In genomic region chr19:26568941-26569340, GRCm38 (mm10) we compare ENCODE assay signal across 27 mouse cellular contexts.
"Had no signal": no experiment of that assay in that cellular context is flagged by ENCODE, and none has a peak within 500 bp of the region (broad histone marks: within the 10 kb centered on the region; RNA-seq: fewer than 3 reads in every experiment).

No protein-coding gene starts in this region.

- H3K9me3 ChIP-seq: heart, embryonic 12.5 days; heart, embryonic 13.5 days; heart, embryonic 15.5 days; hindbrain, embryonic 10.5 days; hindbrain, embryonic 12.5 days; hindbrain, embryonic 13.5 days; hindbrain, embryonic 15.5 days; intestine, embryonic 15.5 days; kidney, embryonic 15.5 days had no signal

- H3K27me3 ChIP-seq: heart, embryonic 12.5 days; heart, embryonic 13.5 days; heart, embryonic 15.5 days; hindbrain, embryonic 12.5 days; hindbrain, embryonic 13.5 days; hindbrain, embryonic 15.5 days; intestine, embryonic 15.5 days; kidney, embryonic 15.5 days had no signal

- H3K36me3 ChIP-seq: heart, embryonic 12.5 days; heart, embryonic 13.5 days; heart, embryonic 15.5 days; hindbrain, embryonic 10.5 days; hindbrain, embryonic 12.5 days; hindbrain, embryonic 13.5 days; hindbrain, embryonic 15.5 days; intestine, embryonic 15.5 days; kidney, embryonic 15.5 days had no signal

- H3K4me3 ChIP-seq: heart, embryonic 12.5 days; heart, embryonic 13.5 days; heart, embryonic 15.5 days; hindbrain, embryonic 10.5 days; hindbrain, embryonic 12.5 days; hindbrain, embryonic 13.5 days; hindbrain, embryonic 15.5 days; intestine, embryonic 15.5 days; kidney, embryonic 15.5 days; layer of hippocampus, adult 2 months; left cerebral cortex, adult 2 months had no signal

- DNase-seq: heart, postnatal 10 days; heart, postnatal 14 days; heart, postnatal 36 days; heart, postnatal 4 days; kidney, adult 11 months; kidney, adult 18-20 months; kidney, adult 8-10 months; kidney, postnatal 10 days; kidney, postnatal 14 days; kidney, postnatal 36 days; kidney, postnatal 4 days; layer of hippocampus, adult 9-11 months; layer of hippocampus, postnatal 36 days had no signal

- H3K27ac ChIP-seq: heart, embryonic 13.5 days; heart, embryonic 15.5 days; hindbrain, embryonic 10.5 days; hindbrain, embryonic 12.5 days; hindbrain, embryonic 13.5 days; hindbrain, embryonic 14.5 days; hindbrain, embryonic 15.5 days; hindbrain, postnatal 0 days; intestine, embryonic 15.5 days; kidney, embryonic 15.5 days; kidney, postnatal 0 days; layer of hippocampus, adult 2 months; left cerebral cortex, adult 2 months had no signal

- H3K4me1 ChIP-seq: heart, embryonic 12.5 days; heart, embryonic 13.5 days; heart, embryonic 15.5 days; hindbrain, embryonic 10.5 days; intestine, embryonic 15.5 days had no signal
